7 mouse cellular contexts compared by ENCODE assay signal in genomic region chr7:62406573-62407050, GRCm38 (mm10). TPM values are rescaled to one million over a fixed set of nuclear protein-coding genes. Genes with fewer than 3 reads are reported as not detected.
DNase-seq lines count a peak whose midpoint lies in the region; ATAC-seq and TF ChIP-seq lines count a peak whose summit lies in the region.

No protein-coding gene starts in this region.

- H3K27ac ChIP-seq in lung, embryonic 15.5 days, result no peak overlapping the region
- no peak overlapping the region for H3K27ac ChIP-seq in embryonic facial prominence, embryonic 15.5 days (replicated peaks)
- no peak overlapping the region for H3K27ac ChIP-seq in limb, embryonic 12.5 days

- H3K36me3 ChIP-seq in lung, embryonic 15.5 days, result no peaks in the 10 kb centered on the region
- H3K36me3 ChIP-seq in embryonic facial prominence, embryonic 15.5 days, result no peaks in the 10 kb centered on the region
- no peaks in the 10 kb centered on the region for H3K36me3 ChIP-seq in limb, embryonic 12.5 days

- no peak for TF ChIP-seq POLR2A in lung, adult 2 months (IDR thresholded peaks at IDR 0.05; ENCODE audit: borderline replicate concordance, extremely low read depth, low read depth, low read length)

- H3K4me1 ChIP-seq in lung, embryonic 15.5 days, result no peaks in the 10 kb centered on the region
- no peaks in the 10 kb centered on the region for H3K4me1 ChIP-seq in lung, adult 2 months (ENCODE audit: control insufficient read depth, insufficient read depth, low read length)
- no peaks in the 10 kb centered on the region for H3K4me1 ChIP-seq in embryonic facial prominence, embryonic 15.5 days
- H3K4me1 ChIP-seq in limb, embryonic 12.5 days (replicated peaks), result no peaks in the 10 kb centered on the region

- WGBS in lung, embryonic 15.5 days, result 48% methylated on average over 19 of the region's 19 CpGs
- WGBS in lung, adult 2 months, result 56% methylated on average over 19 of the region's 19 CpGs
- WGBS in embryonic facial prominence, embryonic 15.5 days, result 33% methylated on average over 19 of the region's 19 CpGs
- 50% methylated on average over 19 of the region's 19 CpGs for WGBS in limb, embryonic 12.5 days

- peak overlapping the region; percentile 36; the same call in 1 of the 2 replicates for H3K4me2 ChIP-seq in lung, embryonic 15.5 days
- peak overlapping the region; percentile 27; the same call in 1 of the 2 replicates for H3K4me2 ChIP-seq in embryonic facial prominence, embryonic 15.5 days (replicated peaks)
- peak overlapping the region; percentile 50 for H3K4me2 ChIP-seq in limb, embryonic 12.5 days

- TF ChIP-seq CTCF in lung, adult 2 months (IDR thresholded peaks at IDR 0.05; ENCODE audit: insufficient read depth, low read length), result no peak

- no peak for ATAC-seq in lung, embryonic 15.5 days (ENCODE audit: borderline replicate concordance, extremely low read depth, low FRiP score, low TSS enrichment)
- ATAC-seq in embryonic facial prominence, embryonic 15.5 days (ENCODE audit: insufficient number of reproducible peaks, low FRiP score, low TSS enrichment, low read depth), result no peak
- no peak for ATAC-seq in limb, embryonic 12.5 days (ENCODE audit: insufficient number of reproducible peaks, insufficient read depth, low FRiP score, low TSS enrichment, low read depth)

- no peaks in the 10 kb centered on the region for H3K27me3 ChIP-seq in lung, embryonic 15.5 days
- H3K27me3 ChIP-seq in embryonic facial prominence, embryonic 15.5 days, result 0 out of 2 replicates have a peak, but pooled peaks cover 3% of the 10 kb centered on the region
- no peaks in the 10 kb centered on the region for H3K27me3 ChIP-seq in limb, embryonic 12.5 days

- no peak for DNase-seq in lung, adult 2 months
- DNase-seq in right cerebral cortex, postnatal 4 days, result peak; percentile 46
- no peak for DNase-seq in ovary, postnatal 36 days (ENCODE audit: low spot score)
- no peak for DNase-seq in thymus, postnatal 36 days

- H3K9ac ChIP-seq in lung, embryonic 15.5 days, result no peak overlapping the region
- no peak overlapping the region for H3K9ac ChIP-seq in embryonic facial prominence, embryonic 15.5 days
- H3K9ac ChIP-seq in limb, embryonic 12.5 days (replicated peaks), result peak overlapping the region; percentile 27; the same call in 1 of the 2 replicates

- H3K9me3 ChIP-seq in lung, embryonic 15.5 days, result no peaks in the 10 kb centered on the region
- H3K9me3 ChIP-seq in embryonic facial prominence, embryonic 15.5 days (replicated peaks), result no peaks in the 10 kb centered on the region
- H3K9me3 ChIP-seq in limb, embryonic 12.5 days, result peaks cover 4% of the 10 kb centered on the region; the same call in 1 of the 2 replicates

- no peak overlapping the region for H3K4me3 ChIP-seq in lung, embryonic 15.5 days
- no peak overlapping the region for H3K4me3 ChIP-seq in lung, adult 2 months (replicated peaks; ENCODE audit: extremely low read depth, low read depth, low read length)
- H3K4me3 ChIP-seq in embryonic facial prominence, embryonic 15.5 days (replicated peaks), result peak overlapping the region; percentile 14; the same call in 1 of the 2 replicates
- H3K4me3 ChIP-seq in limb, embryonic 12.5 days (replicated peaks), result peak overlapping the region; percentile 27

RNA-seq across cellular contexts. Expression of gene Mkrn3, which starts 13.3 kb away (rescaled TPM):
- 5.0 and 5.1 TPM in 2 replicates for polyA plus RNA-seq in lung, embryonic 15.5 days (2015; fragmentation: Nextera tagmentation; extraction: Ambion mirVana)
- 0.92 and 1.6 TPM in 2 replicates for polyA plus RNA-seq in lung, adult 2 months (2012; rRNA removed)
- polyA plus RNA-seq in embryonic facial prominence, embryonic 15.5 days (2015; fragmentation: Nextera tagmentation; extraction: Ambion mirVana), result 6.7 and 7.0 TPM in 2 replicates
- 8.3 and 9.1 TPM in 2 replicates for polyA plus RNA-seq in limb, embryonic 12.5 days (2016; fragmentation: Nextera tagmentation; extraction: Ambion mirVana)

RNA-seq across cellular contexts. Expression of gene Magel2, which starts 29.8 kb away (rescaled TPM):
- 0.89 and 1.4 TPM in 2 replicates for polyA plus RNA-seq in lung, embryonic 15.5 days (2015; fragmentation: Nextera tagmentation; extraction: Ambion mirVana)
- not detected in 2 replicates for polyA plus RNA-seq in lung, adult 2 months (2012; rRNA removed)
- 6.9 and 7.0 TPM in 2 replicates for polyA plus RNA-seq in embryonic facial prominence, embryonic 15.5 days (2015; fragmentation: Nextera tagmentation; extraction: Ambion mirVana)
- 3.6 and 4.2 TPM in 2 replicates for polyA plus RNA-seq in limb, embryonic 12.5 days (2016; fragmentation: Nextera tagmentation; extraction: Ambion mirVana)

RNA-seq across cellular contexts. Expression of gene Peg12, which starts 57.7 kb away (rescaled TPM):
- polyA plus RNA-seq in lung, embryonic 15.5 days (2015; fragmentation: Nextera tagmentation; extraction: Ambion mirVana), result 31.0 and 33.7 TPM in 2 replicates
- polyA plus RNA-seq in lung, adult 2 months (2012; rRNA removed), result 1.3 and 1.7 TPM in 2 replicates
- 26.5 and 28.7 TPM in 2 replicates for polyA plus RNA-seq in embryonic facial prominence, embryonic 15.5 days (2015; fragmentation: Nextera tagmentation; extraction: Ambion mirVana)
- 48.3 and 49.4 TPM in 2 replicates for polyA plus RNA-seq in limb, embryonic 12.5 days (2016; fragmentation: Nextera tagmentation; extraction: Ambion mirVana)

Comparison
In these comparisons a context has a peak if more than half of its experiments do, and no peak if none do; other contexts are left out.
1. RNA of gene Peg12, which starts 57.7 kb away (polyA plus RNA-seq): 48.3 to 49.4 TPM in limb, embryonic 12.5 days, 31.0 to 33.7 TPM in lung, embryonic 15.5 days and 26.5 to 28.7 TPM in embryonic facial prominence, embryonic 15.5 days; 1.3 to 1.7 TPM in lung, adult 2 months; every median in the first group is over 10 times any median in the second.
2. H3K4me3 ChIP-seq: peak in embryonic facial prominence, embryonic 15.5 days (single experiment) and limb, embryonic 12.5 days (single experiment); none in lung, embryonic 15.5 days (single experiment) and lung, adult 2 months (single experiment).
3. Peak in every context shown above with its lines, with median percentiles within 50 percentile points of each other: H3K4me2 ChIP-seq.